Mouse (Mus musculus) CD4-positive, CD25-positive, alpha-beta regulatory T cell, adult 2 months (primary cell): ENCODE data around the gene Mylk3.

Experiments
- DNase-seq: peaks from one replicate; pipeline ENCODE4 v3.0.0-alpha.2; 2012; ENCODE audit warnings: low read depth, low spot score

The Mylk3 gene

GRCm38 (mm10) chr8:85381926-85382325 is 4.2 kb downstream of the Mylk3 start:
- no peak for DNase-seq

GRCm38 (mm10) chr8:85380824-85381209 is 5.3 kb downstream of the Mylk3 start:
- DNase-seq, result no peak

GRCm38 (mm10) chr8:85380123-85380823 is 5.9 kb downstream of the Mylk3 start:
- no peak for DNase-seq

- DNase-seq, result no peak
Observed at GRCm38 (mm10) chr8:85379142-85379781, 6.9 kb downstream of the Mylk3 start.

GRCm38 (mm10) chr8:85376516-85376915 is 9.6 kb downstream of the Mylk3 start:
- no peak for DNase-seq

- DNase-seq, result no peak
Observed at GRCm38 (mm10) chr8:85374286-85374685, 11.9 kb downstream of the Mylk3 start.

GRCm38 (mm10) chr8:85373435-85374039 is 12.6 kb downstream of the Mylk3 start:
- no peak for DNase-seq

- DNase-seq, result no peak
Observed at GRCm38 (mm10) chr8:85372465-85372839, 13.7 kb downstream of the Mylk3 start.

- no peak for DNase-seq
Observed at GRCm38 (mm10) chr8:85371736-85372464, 14.2 kb downstream of the Mylk3 start.

GRCm38 (mm10) chr8:85365176-85365575 is 21.0 kb downstream of the Mylk3 start:
- no peak for DNase-seq

- DNase-seq, result no peak
Observed at GRCm38 (mm10) chr8:85364628-85365027, 21.5 kb downstream of the Mylk3 start.

GRCm38 (mm10) chr8:85363406-85363805 is 22.7 kb downstream of the Mylk3 start:
- DNase-seq, result no peak

- DNase-seq, result no peak
Observed at GRCm38 (mm10) chr8:85362211-85362610, 23.9 kb downstream of the Mylk3 start.

- DNase-seq, result no peak
Observed at GRCm38 (mm10) chr8:85353287-85353686, 32.9 kb downstream of the Mylk3 start.

- no peak for DNase-seq
Observed at GRCm38 (mm10) chr8:85339871-85340573, 46.1 kb downstream of the Mylk3 start.

- no peak for DNase-seq
Observed at GRCm38 (mm10) chr8:85337681-85338080, 48.5 kb downstream of the Mylk3 start.

GRCm38 (mm10) chr8:85336211-85336933 is 49.8 kb downstream of the Mylk3 start:
- no peak for DNase-seq

GRCm38 (mm10) chr8:85335105-85335504 is 51.0 kb downstream of the Mylk3 start:
- DNase-seq, result no peak

GRCm38 (mm10) chr8:85329506-85329905 is 56.6 kb downstream of the Mylk3 start:
- DNase-seq, result no peak

GRCm38 (mm10) chr8:85327036-85327435 is 59.1 kb downstream of the Mylk3 start:
- no peak for DNase-seq

GRCm38 (mm10) chr8:85323084-85323483 is 63.1 kb downstream of the Mylk3 start:
- no peak for DNase-seq
